Mouse (Mus musculus): ENCODE measurements at regions not wholly inside any gene's neighbourhood (a gene's known extent, or its start where the extent isn't known, plus 50 kb on each side); places are given as distances from the start of the nearest gene placed in this dataset.

GRCm38 (mm10) chr11:113183556-113183955 is 401.5 kb downstream of the Sox9 start:
- no peak for TF ChIP-seq CTCF (conservative IDR thresholded peaks at IDR 0.05; ENCODE audit: low read length)
- no peak for TF ChIP-seq POU5F1 (IDR thresholded peaks at IDR 0.05; ENCODE audit: borderline replicate concordance, low read length)
- TF ChIP-seq NANOG (IDR thresholded peaks at IDR 0.05; ENCODE audit: borderline replicate concordance, low read length): no peak
